Mouse (Mus musculus) v-Abl transformed pro-B cells (cell line): ENCODE measurements around the gene Cnga1.

ENCODE experiments used
- in situ Hi-C, 2 experiments: fragments of 400-800 bp; cut with MboI; formaldehyde crosslinking; loops; one replicate each; pipeline ENCODE4 v1.15.1; 2025; ENCODE audit not compliant: unreplicated experiment in 2 of 2

Cnga1 gene

GRCm38 (mm10) chr5:72644175-72644574 is at the start of gene Cnga1:
Gene Cnga1, minus strand, starts transcription at chr5:72644275.
- in situ Hi-C loops: no loop called here

- in situ Hi-C loops: no loop called here
Observed at GRCm38 (mm10) chr5:72690516-72690915, 46.4 kb upstream of the Cnga1 start.

DNA sequence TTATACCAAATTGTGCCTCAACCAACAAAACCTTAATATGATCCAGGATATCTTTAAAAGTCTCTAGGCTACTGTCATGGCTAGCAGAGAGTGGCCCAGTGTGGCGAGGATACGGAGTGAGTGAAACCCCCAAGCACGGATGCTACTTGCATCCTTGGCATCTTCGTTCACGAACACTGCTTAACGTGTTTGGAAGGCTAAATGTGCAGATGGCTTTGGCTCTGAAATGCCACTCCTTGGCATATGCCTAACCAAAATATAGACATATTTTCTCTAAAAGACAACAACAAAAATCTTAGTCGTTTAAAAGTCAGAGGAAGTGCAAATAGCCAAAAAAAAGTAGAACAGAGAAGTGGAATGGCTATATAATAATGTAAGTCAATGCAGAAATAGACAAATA is 45.5 kb upstream of the Cnga1 start:
- in situ Hi-C loops: no loop called here

- in situ Hi-C loops: no loop called here
Observed at GRCm38 (mm10) chr5:72681451-72681850, 37.4 kb upstream of the Cnga1 start.

DNA sequence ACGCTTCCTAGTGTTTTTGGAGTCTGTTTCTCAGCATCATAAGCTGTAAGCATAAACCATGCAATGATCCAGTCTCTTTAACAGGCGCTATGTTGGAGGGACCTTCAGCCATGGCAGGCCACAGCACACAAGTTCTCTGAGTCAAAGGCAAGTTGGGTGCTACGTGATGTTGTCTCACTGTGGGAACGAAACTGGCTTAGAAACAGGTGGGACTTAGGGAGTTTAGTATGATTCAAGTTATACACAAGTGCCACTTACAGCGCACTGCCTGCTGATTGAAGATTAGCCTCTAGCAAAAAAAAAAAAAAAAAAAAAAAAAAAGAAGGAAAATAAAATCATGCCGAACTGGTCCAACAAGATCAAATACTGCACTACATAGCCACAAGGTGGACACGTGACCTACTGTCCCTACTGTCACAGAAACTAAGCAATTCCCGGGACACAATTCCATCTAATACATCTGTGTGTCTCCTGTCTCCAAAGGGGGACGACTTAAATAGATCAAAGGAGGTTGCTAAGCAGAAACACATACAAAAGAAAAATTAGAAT is 31.0 kb upstream of the Cnga1 start:
- in situ Hi-C loops: no loop called here

GRCm38 (mm10) chr5:72671017-72671699 is 27.1 kb upstream of the Cnga1 start:
- in situ Hi-C loops: no loop called here

DNA sequence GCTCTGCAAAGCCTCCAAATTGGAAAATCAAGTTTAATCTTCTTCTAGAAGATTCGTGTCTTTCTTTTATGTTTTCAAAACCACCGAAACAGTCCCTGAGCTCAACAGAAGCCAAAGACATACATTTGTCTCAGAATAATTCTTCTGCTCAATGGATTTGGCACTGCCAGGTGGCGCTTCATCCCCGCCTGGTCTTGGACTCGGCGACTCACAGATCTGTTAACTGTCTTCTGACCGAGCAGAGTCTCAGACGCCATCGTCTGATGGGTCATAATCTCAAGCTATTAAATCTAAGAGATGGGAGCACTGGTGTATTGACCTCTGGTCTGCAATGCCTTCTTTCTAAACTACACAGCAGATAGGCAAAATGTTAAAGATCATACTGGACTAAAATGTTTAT is 24.3 kb upstream of the Cnga1 start:
- in situ Hi-C loops: loop anchor here (10.0 kb wide), 2 partner anchors 86 to 226 kb away; partner anchors contain the start of gene Txk (in 1 of the 2)

DNA sequence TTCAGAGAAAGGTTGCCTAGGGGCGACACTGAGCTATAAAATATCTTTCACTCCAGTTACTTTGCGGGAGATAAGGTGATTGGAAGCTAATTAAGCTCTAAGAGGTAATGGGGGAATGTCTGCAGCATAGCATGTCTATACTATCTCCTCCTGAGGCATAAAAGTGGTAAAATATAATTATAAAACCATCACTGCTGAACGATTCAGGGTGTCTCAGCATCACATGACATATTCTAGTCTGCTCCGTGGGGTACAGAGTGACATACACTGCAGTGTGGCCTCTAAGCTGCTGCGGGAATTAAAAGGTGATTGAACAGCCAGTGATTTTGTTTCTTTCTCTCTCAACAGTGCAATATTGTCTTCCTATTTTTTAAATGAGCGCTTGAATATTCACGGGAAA is 22.4 kb upstream of the Cnga1 start:
- in situ Hi-C loops: loop anchor here (10.0 kb wide), 2 partner anchors 88 to 228 kb away; partner anchors contain the start of gene Txk (in 1 of the 2)

DNA sequence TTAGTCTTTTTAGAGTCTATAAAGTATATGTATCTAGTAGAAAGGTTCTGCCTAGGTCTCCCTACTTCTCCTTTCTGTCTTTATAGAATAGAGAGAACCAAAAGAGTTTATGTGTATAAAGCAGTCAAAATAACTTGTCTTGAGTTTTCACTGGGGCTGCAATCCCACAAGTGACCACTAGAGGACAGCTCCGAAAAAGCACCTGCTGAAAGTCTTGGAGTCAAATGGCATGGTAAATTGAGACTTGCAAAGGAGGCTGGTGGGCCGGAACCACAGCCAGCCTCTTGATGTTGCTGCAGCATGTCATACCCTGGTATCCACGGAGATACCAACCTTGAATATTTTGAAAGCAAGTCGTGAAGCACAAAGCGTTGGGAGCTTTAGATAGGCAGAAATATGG is 21.2 kb upstream of the Cnga1 start:
- in situ Hi-C loops: loop anchor here (10.0 kb wide), 2 partner anchors 90 to 230 kb away; partner anchors contain the start of gene Txk (in 1 of the 2)

- in situ Hi-C loops: loop anchor here (5.0 to 10.0 kb wide), 3 partner anchors 90 to 232 kb away; partner anchors contain the start of gene Txk (in 1 of the 2)
Observed at GRCm38 (mm10) chr5:72664854-72665253, 20.8 kb upstream of the Cnga1 start.

- in situ Hi-C loops: loop anchor here (5.0 to 10.0 kb wide), 3 partner anchors 91 to 233 kb away; partner anchors contain the start of gene Txk (in 1 of the 2)
Observed at GRCm38 (mm10) chr5:72664126-72664525, 20.1 kb upstream of the Cnga1 start.

GRCm38 (mm10) chr5:72661051-72661781 is 17.1 kb upstream of the Cnga1 start:
- in situ Hi-C loops: loop anchor here (5.0 to 10.0 kb wide), 3 partner anchors 94 to 236 kb away; partner anchors contain the start of gene Txk (in 1 of the 2)

DNA sequence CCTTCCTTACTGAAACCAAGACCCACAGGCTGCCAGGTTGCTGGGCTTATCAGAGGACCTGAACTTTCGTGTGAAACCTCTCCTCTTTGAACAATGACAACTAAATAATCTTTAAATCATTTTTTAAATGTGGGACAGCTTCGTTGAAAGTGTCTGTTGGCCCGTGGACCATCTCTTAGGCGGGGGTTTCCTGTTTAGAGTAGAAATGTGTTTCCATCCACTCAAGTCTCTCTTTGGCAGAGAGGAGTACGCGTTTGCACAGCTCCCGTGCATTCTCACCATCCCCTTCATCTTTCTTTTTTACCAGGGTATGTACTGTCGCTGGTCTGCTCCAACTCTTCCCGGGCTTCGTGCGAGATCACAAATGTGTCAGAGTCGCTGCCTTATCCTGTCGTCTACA is 14.3 kb upstream of the Cnga1 start:
- in situ Hi-C loops: no loop called here

DNA sequence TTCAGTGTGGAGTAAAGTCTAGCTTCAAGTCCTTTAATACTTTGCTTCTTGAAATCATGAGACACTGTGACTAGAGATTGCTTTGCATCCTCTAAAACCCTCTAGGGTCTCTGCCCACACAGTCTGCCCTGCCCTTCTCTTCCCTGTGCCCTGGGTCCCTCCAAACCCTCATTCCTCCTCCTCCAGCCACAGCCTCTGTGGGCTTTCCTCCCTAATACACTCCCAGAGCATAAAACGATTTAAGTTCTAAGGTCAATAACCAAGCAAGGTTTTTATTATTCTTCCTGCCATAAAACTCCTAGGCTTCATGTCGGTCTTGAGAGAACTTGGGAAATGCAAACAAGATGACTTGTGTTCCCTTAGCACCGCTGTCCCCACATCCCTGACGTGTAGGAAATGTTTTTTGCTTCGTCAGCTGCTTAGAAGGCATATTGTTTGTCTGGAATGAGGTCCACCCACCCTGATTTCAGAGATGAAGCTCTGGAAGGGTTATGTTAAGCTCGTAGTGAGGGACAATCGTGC is 12.3 kb upstream of the Cnga1 start:
- in situ Hi-C loops: no loop called here

DNA sequence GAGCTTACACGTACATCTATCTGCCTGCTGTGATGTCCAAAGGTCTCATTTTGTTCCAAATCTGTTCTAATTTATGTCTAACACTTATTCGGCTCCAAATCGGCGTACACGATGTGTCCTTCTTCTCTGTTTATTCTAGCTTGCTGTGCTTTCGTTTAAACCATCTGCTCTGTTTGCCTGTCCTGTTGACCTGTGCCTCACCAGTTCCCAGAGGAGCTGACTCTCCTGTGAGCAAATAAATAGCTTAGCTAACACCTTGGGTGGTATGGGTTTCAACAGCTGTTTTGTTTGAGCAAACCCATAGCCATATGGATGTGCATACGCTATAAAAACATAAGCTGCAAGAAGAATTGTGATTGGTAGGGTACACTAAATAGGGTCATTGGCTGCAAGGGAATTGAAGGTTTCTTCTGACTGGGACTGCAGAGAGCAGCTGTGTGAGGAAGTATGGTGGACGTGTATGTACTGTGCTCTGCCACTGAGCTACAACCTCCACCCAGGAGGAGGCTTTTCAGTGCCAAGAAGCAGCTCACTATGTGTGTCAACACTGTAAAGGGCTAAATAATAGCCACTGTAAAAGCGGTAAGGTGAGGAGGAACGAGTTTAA is 9.1 kb upstream of the Cnga1 start:
- in situ Hi-C loops: no loop called here

DNA sequence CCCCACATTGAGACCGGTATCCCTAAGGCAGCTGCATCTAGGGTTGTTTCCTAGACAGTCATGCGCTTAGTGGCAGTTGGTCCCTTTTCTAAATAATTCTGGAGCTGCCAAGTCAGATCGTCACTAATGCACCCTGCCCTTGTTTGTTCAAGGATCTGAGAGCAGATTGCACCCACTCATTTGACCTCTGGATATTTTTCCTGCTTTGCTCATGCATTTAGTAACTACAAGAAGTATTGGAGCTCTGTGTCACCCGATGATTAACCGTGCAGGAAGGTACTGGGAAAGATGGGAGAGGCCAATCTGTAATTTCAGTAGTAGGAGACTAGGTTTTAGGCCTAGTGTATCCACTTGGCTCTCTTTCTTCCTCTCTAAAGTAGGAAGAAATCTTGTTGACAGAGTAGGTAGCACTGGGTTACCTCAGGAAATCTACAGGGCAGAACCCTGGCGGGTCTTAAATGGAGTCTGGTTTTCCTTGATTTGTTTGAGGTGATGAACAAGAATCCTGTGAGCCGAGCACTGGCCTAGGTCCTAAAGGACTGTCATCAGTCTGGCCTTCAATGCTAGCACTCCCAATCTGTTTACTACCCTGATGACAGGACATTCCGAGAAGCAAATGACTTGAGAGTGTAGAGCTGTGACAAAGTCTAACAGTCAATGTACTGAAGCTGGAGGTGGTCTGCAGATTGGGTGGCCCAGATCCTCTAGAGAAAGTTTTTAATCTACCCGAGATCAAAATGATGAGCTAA is 5.1 kb upstream of the Cnga1 start:
- in situ Hi-C loops: no loop called here

- in situ Hi-C loops: no loop called here
Observed at GRCm38 (mm10) chr5:72647958-72648595, 4.0 kb upstream of the Cnga1 start.

DNA sequence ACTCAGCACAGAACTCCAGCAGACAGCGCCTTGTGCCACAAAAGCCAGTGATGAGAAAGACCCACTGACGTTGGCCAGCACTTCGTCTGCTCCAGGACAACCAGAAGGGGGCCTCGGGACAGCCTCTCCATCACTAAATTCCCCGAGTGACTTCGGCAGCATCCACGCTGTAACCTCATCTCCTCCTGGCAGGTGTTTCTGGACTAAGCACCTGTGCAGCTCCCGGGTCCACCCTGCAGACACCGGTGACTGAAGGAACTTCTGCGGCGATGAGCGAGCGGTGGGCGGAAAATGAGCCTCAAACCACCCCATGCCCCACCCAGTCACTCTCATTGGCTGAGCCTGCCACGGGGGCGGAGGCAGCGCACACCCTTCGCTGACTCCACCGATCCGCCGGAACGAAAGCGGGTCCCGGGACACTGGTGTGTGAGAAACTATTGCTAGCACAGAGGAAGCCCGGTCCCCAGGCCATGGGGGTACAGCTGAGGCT is 3.4 kb upstream of the Cnga1 start, which contains the start of gene Nipal1:
Gene Nipal1 (plus strand): TSS at position 378 of the 490 bp plus-strand sequence.
- in situ Hi-C loops: no loop called here

GRCm38 (mm10) chr5:72646996-72647395 is 2.9 kb upstream of the Cnga1 start:
- in situ Hi-C loops: no loop called here
